Mouse (Mus musculus): ENCODE data around the gene Gm39566.
"Not testable (repeated sequence)": the region's sequence is repeated elsewhere in the genome, so short reads cannot be mapped to it uniquely, and the experiment has no call there.

Gene Gm39566

GRCm38 (mm10) chr11:69815155-69815554, at the start of gene Gm39566:
Gene Gm39566, minus strand, starts transcription at chr11:69815298.
- in situ Hi-C loops (cut with MboI, MseI): no loop called here

- in situ Hi-C loops (cut with MboI, MseI): no loop called here
Measured at GRCm38 (mm10) chr11:69864138-69864860, 49.2 kb upstream of the Gm39566 start.

GRCm38 (mm10) chr11:69863729-69864128, 48.6 kb upstream of the Gm39566 start:
- in situ Hi-C loops (cut with MboI, MseI): not testable (repeated sequence)

GRCm38 (mm10) chr11:69858113-69858998, 43.3 kb upstream of the Gm39566 start, which contains the start of gene Tnk1:
Gene Tnk1, minus strand, starts transcription at chr11:69858730.
- in situ Hi-C loops (cut with MboI, MseI): no loop called here

- in situ Hi-C loops (cut with MboI, MseI): no loop called here
Measured at GRCm38 (mm10) chr11:69855347-69855746, 40.2 kb upstream of the Gm39566 start.

GRCm38 (mm10) chr11:69854680-69855079, 39.6 kb upstream of the Gm39566 start:
- in situ Hi-C loops (cut with MboI, MseI): no loop called here

GRCm38 (mm10) chr11:69853994-69854393, 38.9 kb upstream of the Gm39566 start:
- in situ Hi-C loops (cut with MboI, MseI): no loop called here

- in situ Hi-C loops (cut with MboI, MseI): no loop called here
Measured at GRCm38 (mm10) chr11:69850754-69851153, 35.7 kb upstream of the Gm39566 start.

GRCm38 (mm10) chr11:69849884-69850283, 34.8 kb upstream of the Gm39566 start:
- in situ Hi-C loops (cut with MboI, MseI): no loop called here

GRCm38 (mm10) chr11:69849128-69849527, 34.0 kb upstream of the Gm39566 start:
- in situ Hi-C loops (cut with MboI, MseI): no loop called here

- in situ Hi-C loops (cut with MboI, MseI): no loop called here
Measured at GRCm38 (mm10) chr11:69848021-69848420, 32.9 kb upstream of the Gm39566 start.

- in situ Hi-C loops (cut with MboI, MseI): no loop called here
Measured at GRCm38 (mm10) chr11:69846738-69847688, 31.9 kb upstream of the Gm39566 start.

- in situ Hi-C loops (cut with MboI, MseI): no loop called here
Measured at GRCm38 (mm10) chr11:69846198-69846680, 31.1 kb upstream of the Gm39566 start, which contains the start of gene Plscr3. Gene Plscr3, plus strand, starts transcription at chr11:69846376.

- in situ Hi-C loops (cut with MboI, MseI): loop anchor here (5.0 kb wide), 1 partner anchor 41 kb away; the partner anchor contains the start of gene Chrnb1
Measured at GRCm38 (mm10) chr11:69838714-69839104, 23.6 kb upstream of the Gm39566 start.

GRCm38 (mm10) chr11:69837952-69838713, 23.0 kb upstream of the Gm39566 start, which contains the start of gene Tmem256:
Gene Tmem256, plus strand, starts transcription at chr11:69838514.
- in situ Hi-C loops (cut with MboI, MseI): loop anchor here (5.0 kb wide), 1 partner anchor 41 kb away; the partner anchor contains the start of gene Chrnb1

- in situ Hi-C loops (cut with MboI, MseI): loop anchor here (5.0 kb wide), 1 partner anchor 40 kb away; the partner anchor contains the start of gene Chrnb1
Measured at GRCm38 (mm10) chr11:69837604-69837951, 22.5 kb upstream of the Gm39566 start, which contains the start of gene Nlgn2. Gene Nlgn2, minus strand, starts transcription at chr11:69837784.

GRCm38 (mm10) chr11:69836703-69837576, 21.8 kb upstream of the Gm39566 start:
- in situ Hi-C loops (cut with MboI, MseI): loop anchor here (5.0 kb wide), 1 partner anchor 40 kb away; the partner anchor contains the start of gene Chrnb1

GRCm38 (mm10) chr11:69835966-69836335, 20.9 kb upstream of the Gm39566 start:
- in situ Hi-C loops (cut with MboI, MseI): loop anchor here (5.0 kb wide), 1 partner anchor 39 kb away; the partner anchor contains the start of gene Chrnb1

Data from T-helper 2 cell (primary cell).